Mouse (Mus musculus): Measurements from ENCODE around the gene Fhdc1.

Fhdc1 gene

DNA sequence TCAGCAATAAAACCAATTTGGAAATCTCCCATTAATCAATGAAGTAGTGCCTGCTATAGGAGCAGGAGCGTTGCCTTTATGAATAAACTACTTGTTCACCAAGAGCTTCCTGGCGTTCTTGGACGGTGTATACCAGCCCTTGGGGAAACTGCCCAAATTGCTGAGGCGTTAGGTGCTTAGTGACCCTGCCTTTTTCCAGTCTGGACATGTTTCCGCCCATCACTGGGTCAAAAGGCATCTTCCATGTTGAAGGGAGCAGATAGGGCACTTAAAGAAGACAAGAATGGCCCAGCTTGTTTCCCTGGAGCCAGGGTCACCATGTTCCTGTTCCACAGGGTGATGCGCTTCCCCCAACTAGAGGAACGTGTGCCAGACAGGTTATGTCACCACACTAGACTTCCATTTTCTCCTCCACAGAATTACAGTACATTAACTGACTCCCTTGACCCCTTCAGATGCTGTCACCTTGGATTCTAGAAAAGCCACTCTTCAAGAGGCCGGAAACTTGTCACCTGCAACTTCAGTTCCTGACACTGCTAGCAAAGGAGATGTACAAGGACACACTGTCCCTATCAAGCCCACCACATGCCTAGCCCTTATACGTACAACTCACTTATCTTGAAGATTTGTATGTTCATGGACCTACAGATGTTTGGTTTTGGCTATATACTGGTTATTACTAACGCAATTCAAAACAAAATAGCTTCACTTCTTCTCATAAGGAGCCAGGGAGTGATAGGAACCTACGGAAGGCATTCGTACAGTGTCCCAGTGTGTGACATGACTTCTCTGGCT is 5.1 kb downstream of the Fhdc1 start:
- no peak for DNase-seq (ENCODE audit: low read depth in 2 of 2, low spot score in 2 of 2)

DNA sequence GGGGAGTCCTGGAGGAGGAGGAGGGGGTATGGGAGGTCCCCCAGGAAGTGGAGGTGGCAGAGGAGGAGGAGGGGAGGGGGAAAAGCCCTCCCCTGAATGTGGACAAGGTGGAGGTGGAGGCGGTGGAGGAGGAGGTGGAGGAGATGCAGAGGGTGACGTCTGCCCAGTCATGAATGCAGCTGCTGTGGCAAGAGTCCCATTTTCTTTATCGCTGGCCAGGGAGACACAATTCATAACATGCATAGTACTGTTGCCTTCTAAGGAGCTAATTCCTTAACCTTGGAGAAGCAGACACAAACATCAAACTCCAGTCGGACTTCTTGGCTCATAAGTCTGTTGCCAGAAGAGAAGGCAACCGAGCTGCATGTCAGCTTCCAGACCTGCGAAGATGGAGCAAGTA is 5.8 kb downstream of the Fhdc1 start:
- no peak for DNase-seq (ENCODE audit: low read depth in 2 of 2, low spot score in 2 of 2)

DNA sequence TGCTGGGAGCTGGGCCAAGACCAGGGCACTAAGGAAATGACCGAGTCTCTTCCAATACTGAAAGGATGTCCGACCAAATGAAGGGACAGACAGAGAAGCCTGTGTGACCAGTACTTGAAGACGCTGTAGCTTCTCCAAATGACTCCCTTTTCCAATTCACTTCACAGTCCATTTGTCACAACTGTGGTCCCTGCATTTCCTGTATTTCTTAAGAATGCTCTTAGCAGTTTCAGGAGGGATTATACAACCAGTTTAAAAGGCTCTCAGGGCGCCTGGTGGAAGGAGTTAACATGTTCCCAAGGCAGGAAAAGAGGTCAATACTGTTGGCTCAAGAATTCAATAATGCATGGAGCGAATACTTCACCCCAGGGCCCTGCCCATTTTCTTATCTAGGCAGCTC is 7.3 kb downstream of the Fhdc1 start:
- no peak for DNase-seq (ENCODE audit: low read depth in 2 of 2, low spot score in 2 of 2)

GRCm38 (mm10) chr3:84472527-84472926 is 7.7 kb downstream of the Fhdc1 start:
- no peak for DNase-seq (ENCODE audit: low read depth in 2 of 2, low spot score in 2 of 2)

DNA sequence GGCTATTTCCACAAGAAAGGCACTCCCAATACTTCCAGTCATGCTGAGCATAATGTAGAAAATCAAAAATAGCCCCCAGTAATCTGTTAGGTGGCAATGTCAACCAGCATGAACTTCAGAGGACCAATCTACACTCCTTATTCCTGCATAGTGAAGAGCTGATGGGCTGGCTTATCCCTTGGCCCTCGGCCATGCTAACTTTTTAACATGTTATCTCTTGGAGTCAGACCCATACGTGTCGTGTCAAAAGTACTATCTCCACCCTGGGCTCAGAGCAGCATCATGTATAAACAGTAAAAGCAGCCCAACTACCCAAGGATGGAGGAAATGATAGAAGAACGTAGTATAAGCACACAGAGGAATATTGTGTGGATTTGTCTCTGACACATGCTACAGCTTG is 9.1 kb downstream of the Fhdc1 start:
- DNase-seq (ENCODE audit: low read depth in 2 of 2, low spot score in 2 of 2), result no peak

DNA sequence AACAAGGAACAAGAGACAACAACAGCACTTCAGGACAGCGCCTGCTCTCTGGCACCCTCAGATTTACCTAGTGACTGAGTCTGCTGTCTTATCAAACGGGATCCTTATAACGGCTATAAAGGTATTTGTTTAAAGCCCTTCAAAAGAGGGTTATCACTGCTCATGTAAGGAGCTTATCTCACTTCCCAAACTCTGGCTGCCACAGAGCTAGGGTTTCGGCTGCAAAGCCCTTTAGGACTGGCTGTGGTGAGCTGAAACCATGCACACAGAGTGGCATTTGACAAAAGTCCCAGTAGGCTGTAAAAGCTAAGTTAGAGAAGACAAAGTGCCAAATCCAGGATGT is 12.1 kb downstream of the Fhdc1 start:
- no peak for DNase-seq (ENCODE audit: low read depth in 2 of 2, low spot score in 2 of 2)

DNA sequence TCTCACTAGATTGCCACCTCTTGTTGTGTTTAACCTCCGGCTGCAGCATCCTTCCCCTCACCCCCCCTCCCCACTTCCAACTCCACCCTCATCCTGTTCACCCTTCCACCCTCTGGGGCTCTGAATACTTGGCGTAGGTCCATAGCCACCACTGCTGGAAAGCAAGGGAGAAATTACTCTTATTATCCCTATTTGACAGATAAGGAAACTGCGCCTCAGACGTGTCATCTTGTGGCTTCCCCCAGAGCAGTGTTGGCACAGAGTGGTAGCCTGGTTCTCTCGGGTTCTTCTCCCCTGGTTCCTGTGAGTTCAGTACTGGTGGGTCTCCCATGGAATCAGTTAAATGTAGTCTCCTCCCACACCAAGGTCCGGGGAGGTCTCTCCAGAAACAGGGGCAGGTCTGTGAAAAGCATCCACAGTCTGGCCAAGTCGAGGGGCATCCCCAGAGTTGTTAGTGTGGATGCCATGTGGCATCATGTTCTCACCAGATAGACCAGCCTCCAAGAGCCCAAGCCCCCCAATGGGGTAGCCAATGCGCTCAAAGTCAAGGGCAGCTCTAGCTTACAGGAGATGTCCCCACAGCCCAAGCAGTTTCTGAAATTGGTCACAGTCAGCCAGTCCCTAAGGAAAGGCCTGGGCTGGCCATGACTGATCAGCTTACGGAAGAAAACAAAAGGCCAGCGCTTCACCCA is 12.7 kb downstream of the Fhdc1 start:
- DNase-seq (ENCODE audit: low read depth in 2 of 2, low spot score in 2 of 2), result no peak

DNA sequence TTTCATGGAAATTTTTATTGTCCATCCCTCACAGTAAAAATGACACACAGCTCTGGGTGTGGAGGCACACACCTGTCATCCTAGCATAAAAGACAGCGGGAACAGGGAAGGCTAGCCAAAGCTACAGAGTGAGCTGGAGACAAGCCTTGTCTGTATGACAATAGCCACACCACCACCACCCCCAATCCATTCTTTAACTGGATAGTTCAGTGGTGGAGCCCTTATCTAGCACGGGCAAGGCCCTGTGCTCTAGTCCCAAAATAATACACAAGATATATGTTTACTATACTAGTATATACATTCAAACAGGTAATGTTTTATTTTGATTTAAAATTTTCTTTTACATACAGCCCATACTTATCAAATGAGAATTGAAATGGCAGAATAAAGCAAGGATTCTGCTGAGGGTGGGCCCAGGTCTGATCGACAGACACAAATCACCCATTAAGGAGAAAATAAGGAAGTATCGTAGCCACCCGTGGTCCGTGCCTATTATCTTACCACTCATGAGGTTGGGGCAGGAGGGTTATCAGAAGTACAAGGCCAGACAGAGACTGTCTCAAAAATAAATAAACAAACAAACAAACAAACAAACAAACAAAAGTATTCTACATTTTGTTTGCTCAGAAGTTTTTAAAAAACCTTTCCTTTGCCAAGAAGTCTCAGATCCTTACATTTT is 14.3 kb downstream of the Fhdc1 start:
- no peak for DNase-seq (ENCODE audit: low read depth in 2 of 2, low spot score in 2 of 2)

- DNase-seq (ENCODE audit: low read depth in 2 of 2, low spot score in 2 of 2), result no peak
These were observed 18.5 kb downstream of the Fhdc1 start for GRCm38 (mm10) chr3:84461687-84462086.

DNA sequence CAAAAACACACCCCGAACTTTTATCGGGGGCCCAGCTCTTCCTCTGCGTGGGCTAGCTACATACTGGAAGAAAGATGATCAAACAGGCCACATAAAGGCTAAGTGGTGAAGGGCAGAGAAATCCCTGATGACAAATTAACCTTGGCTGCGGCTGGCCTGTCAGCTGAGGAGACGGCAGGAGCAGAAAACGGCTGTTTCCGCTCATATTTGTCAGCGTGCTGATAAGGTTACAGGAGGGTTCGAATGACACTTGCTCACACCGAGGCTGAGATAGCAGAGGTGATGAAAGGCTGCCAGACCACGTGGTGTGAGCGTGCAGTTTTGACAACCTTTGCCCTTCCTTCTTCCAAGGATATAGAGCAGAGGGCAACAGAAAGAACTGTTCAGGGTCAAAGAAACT is 19.3 kb downstream of the Fhdc1 start:
- DNase-seq (ENCODE audit: low read depth in 2 of 2, low spot score in 2 of 2), result peak in 1 of 2 experiments; percentile 8

DNA sequence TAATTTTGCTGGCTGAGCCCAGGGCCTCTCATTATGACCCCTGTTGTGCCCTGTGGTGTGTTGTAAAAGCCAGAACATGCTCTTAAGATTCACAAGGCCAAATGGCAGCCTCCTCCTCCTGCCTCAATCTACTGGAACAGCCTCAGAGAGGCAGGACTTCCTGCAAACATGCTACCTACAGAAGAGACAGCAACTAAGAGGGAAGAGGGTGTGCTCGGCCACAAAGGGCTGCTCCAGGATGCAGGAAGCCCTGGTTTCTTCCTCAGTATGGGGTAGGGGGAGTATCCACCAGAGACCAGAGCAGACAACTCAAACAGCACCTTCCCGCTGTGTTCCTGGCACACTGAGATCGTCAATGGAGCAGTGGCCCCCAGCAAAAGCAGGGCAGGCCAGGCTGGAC is 19.7 kb downstream of the Fhdc1 start:
- no peak for DNase-seq (ENCODE audit: low read depth in 2 of 2, low spot score in 2 of 2)

DNA sequence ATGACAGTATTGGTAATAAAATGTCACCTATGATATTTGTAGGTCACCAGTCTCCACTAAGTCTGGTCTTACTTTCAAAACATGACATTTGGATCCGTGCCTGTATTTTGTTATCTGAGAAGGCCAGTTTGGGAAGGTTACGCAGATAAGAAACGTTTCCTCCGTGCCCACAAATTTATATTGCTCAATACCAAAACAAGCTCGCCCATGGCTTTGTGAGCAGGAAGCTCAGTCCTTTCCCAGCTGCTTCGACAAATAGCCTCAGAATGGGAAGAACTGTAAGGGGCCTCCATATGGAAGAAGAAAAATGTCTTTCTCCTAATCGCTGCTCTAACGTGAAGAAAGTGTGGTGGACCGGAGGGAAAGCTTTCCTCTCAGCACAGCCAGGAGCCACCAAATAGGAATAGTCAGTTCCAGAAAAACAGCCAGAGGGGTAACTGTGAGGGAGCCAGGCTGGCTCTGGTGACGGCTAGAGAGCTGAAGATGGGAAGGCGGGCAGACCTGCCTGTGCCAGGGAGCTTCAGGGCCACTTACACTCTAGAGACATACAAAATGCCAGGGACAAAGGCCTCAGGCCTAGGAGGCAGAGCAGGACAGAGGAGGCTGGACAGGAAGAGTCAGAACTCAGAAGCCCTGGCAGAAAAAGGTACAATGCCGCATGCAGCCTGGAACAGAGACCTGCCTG is 24.4 kb downstream of the Fhdc1 start:
- DNase-seq (ENCODE audit: low read depth in 2 of 2, low spot score in 2 of 2), result no peak

GRCm38 (mm10) chr3:84450651-84451050 is 29.6 kb downstream of the Fhdc1 start:
- DNase-seq (ENCODE audit: low read depth in 2 of 2, low spot score in 2 of 2), result no peak

- DNase-seq (ENCODE audit: low read depth in 2 of 2, low spot score in 2 of 2), result no peak
These were observed 31.2 kb downstream of the Fhdc1 start for GRCm38 (mm10) chr3:84449015-84449414.

GRCm38 (mm10) chr3:84447803-84448202 is 32.4 kb downstream of the Fhdc1 start:
- DNase-seq (ENCODE audit: low read depth in 2 of 2, low spot score in 2 of 2), result no peak

GRCm38 (mm10) chr3:84445838-84446237 is 34.4 kb downstream of the Fhdc1 start:
- no peak for DNase-seq (ENCODE audit: low read depth in 2 of 2, low spot score in 2 of 2)

DNA sequence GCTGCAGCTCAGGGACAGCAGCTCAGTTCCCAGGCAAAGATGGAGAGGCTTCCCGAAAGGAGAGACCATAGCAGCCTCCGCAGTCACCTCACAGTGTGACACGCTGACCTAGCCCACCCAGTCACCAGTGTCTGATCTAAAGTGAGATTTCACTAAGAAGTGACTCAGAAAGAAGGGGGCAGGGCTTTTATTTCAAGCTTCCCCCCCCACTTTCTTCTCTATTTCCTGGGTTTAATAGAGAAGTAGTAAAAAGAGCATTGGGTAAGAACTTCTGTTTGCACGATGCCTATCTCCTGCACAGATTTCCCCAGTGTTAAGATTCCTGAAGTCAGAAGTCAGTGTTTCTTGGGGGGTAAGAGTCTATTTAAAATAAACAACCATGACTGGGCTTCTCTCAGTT is 37.3 kb downstream of the Fhdc1 start:
- DNase-seq (ENCODE audit: low read depth in 2 of 2, low spot score in 2 of 2), result no peak

DNA sequence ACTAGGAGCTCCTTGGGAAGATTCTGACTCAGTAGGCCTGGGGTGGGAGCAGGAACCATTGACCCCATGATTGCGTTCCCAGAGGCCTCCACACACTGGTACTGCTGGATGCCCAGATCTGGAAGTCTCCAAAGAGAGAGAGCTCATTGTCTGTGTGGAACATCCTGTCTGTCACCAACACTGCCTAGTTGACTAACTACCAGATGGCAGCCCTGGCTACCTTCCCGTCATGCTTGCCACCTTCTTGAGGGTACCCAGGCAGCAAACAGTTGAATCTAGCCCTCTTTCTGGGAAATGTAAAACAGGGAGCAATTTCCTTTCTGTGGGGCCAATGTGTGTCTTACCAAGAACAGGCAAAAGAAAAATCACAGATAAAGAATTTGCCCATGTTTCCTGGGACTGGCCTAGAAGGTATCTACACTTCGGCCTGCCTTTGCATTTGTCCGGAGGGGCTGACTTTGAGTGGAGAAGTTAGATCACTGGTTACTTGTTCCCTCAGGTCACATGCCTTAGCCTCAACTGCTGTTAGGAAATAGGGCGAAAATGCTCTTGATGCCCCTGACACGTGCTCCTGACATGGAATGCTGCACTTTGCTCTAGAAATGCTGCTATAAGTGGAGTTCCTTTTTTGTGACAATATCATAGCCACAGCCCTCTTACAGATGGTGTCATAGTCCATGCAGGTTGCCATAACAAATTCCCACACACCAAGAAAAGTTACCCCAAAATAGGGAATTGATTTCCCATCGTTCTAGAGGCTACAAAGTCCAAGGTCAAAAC is 40.6 kb downstream of the Fhdc1 start:
- no peak for DNase-seq (ENCODE audit: low read depth in 2 of 2, low spot score in 2 of 2)

GRCm38 (mm10) chr3:84438840-84439239 is 41.4 kb downstream of the Fhdc1 start:
- DNase-seq (ENCODE audit: low read depth in 2 of 2, low spot score in 2 of 2), result no peak

DNA sequence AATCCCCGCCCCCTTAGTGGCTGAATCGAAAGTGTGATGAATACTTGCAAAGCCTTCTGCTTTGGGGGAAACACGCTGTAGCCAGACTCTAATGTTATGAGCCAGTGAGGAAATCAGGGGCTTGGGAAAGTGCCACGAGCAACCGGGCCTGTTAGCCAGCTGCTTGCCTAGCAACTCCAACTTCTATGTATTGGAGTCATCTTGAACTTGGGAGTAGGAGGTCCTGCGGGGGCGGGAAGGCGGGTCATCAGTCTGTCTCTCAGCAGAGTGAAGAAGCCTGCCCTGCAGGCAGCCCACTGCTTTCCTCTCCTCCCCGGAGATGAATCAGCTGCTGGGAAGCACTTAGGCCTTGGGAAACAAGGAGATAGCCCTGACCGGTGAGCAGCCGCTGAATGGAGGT is 42.1 kb downstream of the Fhdc1 start:
- DNase-seq (ENCODE audit: low read depth in 2 of 2, low spot score in 2 of 2), result no peak

GRCm38 (mm10) chr3:84436947-84437346 is 43.3 kb downstream of the Fhdc1 start:
- no peak for DNase-seq (ENCODE audit: low read depth in 2 of 2, low spot score in 2 of 2)
